Mouse (Mus musculus) limb, embryonic 11.5 days (tissue): Measurements from ENCODE around the gene Ntn1. TPM values are rescaled to one million over a fixed set of nuclear protein-coding genes. Genes with fewer than 3 reads are reported as not detected.

ENCODE experiments used
- ATAC-seq: fragments of 200-750 bp; cut with Nextera tagmentation; 2 replicates; pipeline ENCODE4 v1.8.0; 2017; ENCODE audit warnings: low read depth; ENCODE audit not compliant: insufficient number of reproducible peaks, low FRiP score, low TSS enrichment
- DNase-seq: peaks from one replicate; pipeline ENCODE4 v3.0.0-alpha.2; 2015; ENCODE audit warnings: low spot score
- H3K27ac ChIP-seq: fragments of 300-500 bp; sonication (generic); replicated peaks from 2 replicates; pipeline ENCODE4 v1.5.1; 2014; ENCODE audit warnings: low read depth, mild to moderate bottlenecking, low read length
- H3K27me3 ChIP-seq: fragments of 300-500 bp; sonication (generic); 2 replicates; pipeline ENCODE4 v1.6.1; 2014; ENCODE audit warnings: mild to moderate bottlenecking, low read length, mixed read lengths; ENCODE audit not compliant: control insufficient read depth, insufficient read depth
- H3K36me3 ChIP-seq: fragments of 300-500 bp; sonication (generic); 2 replicates; pipeline ENCODE4 v1.6.1; 2014; ENCODE audit warnings: mild to moderate bottlenecking, low read length, moderate library complexity, mixed read lengths; ENCODE audit not compliant: control insufficient read depth, insufficient read depth
- H3K4me1 ChIP-seq: fragments of 300-500 bp; sonication (generic); 2 replicates; pipeline ENCODE4 v1.6.1; 2014; ENCODE audit warnings: low read length, mixed read lengths; ENCODE audit not compliant: control insufficient read depth, insufficient read depth
- H3K4me2 ChIP-seq: fragments of 300-500 bp; sonication (generic); 2 replicates; pipeline ENCODE4 v1.6.1; 2014; ENCODE audit warnings: low read depth, mild to moderate bottlenecking, moderate library complexity; ENCODE audit not compliant: severe bottlenecking
- H3K4me3 ChIP-seq: fragments of 300-500 bp; sonication (generic); 2 replicates; pipeline ENCODE4 v1.5.1; 2014; ENCODE audit warnings: low read depth, low read length
- H3K9ac ChIP-seq: fragments of 300-500 bp; sonication (generic); 2 replicates; pipeline ENCODE4 v1.6.1; 2014; ENCODE audit warnings: mild to moderate bottlenecking, low read length
- H3K9me3 ChIP-seq: fragments of 300-500 bp; sonication (generic); 2 replicates; pipeline ENCODE4 v1.6.1; 2016; ENCODE audit warnings: low read length; ENCODE audit not compliant: control insufficient read depth
- WGBS: fragments of 180-500 bp; shearing (Covaris S2); extraction: QIAGEN DNeasy Blood & Tissue Kit; methylation state at CpG from one replicate; pipeline ENCODE4 v1.1.7; 2014; 5-methylcytosine and 5-hydroxymethylcytosine counted together
- polyA plus RNA-seq: library from polyadenylated mRNA; unstranded; fragments of >200 nt; fragmentation: Nextera tagmentation; extraction: Ambion mirVana; gene quantifications from 2 replicates; pipeline ENCODE4 v1.2.1, GENCODE M21; 2014

Ntn1 gene
- polyA plus RNA-seq, 1 experiment from 2014 or later: 3.3 TPM

- no peak overlapping the region; the same call in 1 of the 2 replicates for H3K9ac ChIP-seq
- H3K4me2 ChIP-seq: no peak overlapping the region
- no peaks in the 10 kb centered on the region for H3K9me3 ChIP-seq
- H3K4me1 ChIP-seq: peaks cover 8% of the 10 kb centered on the region
- WGBS: 39% methylated on average over 18 of the region's 18 CpGs
- no peak overlapping the region; the same call in 1 of the 2 replicates for H3K27ac ChIP-seq
- no peaks in the 10 kb centered on the region for H3K27me3 ChIP-seq
- no peak overlapping the region for H3K4me3 ChIP-seq
- DNase-seq: peak; percentile 55
- ATAC-seq: no peak
- H3K36me3 ChIP-seq: no peaks in the 10 kb centered on the region
Measured at GRCm38 (mm10) chr11:68228941-68229665, 171.5 kb downstream of the Ntn1 start.

- Histone ChIP-seq H3K27ac (no peak overlapping the region), H3K4me3 (no peak overlapping the region), H3K27me3 (no peaks in the 10 kb centered on the region), H3K9me3 (no peaks in the 10 kb centered on the region), H3K4me2 (no peak overlapping the region), H3K4me1 (peaks cover 8% of the 10 kb centered on the region), H3K9ac (no peak overlapping the region), H3K36me3 (no peaks in the 10 kb centered on the region)
- 89% methylated on average over 6 of the region's 6 CpGs for WGBS
- no peak for DNase-seq
- no peak for ATAC-seq
Measured at GRCm38 (mm10) chr11:68227837-68228236, 172.8 kb downstream of the Ntn1 start.

GRCm38 (mm10) chr11:68226654-68227057, 174.0 kb downstream of the Ntn1 start:
- Histone ChIP-seq H3K27ac (no peak overlapping the region), H3K4me1 (peaks cover 8% of the 10 kb centered on the region), H3K9me3 (no peaks in the 10 kb centered on the region), H3K36me3 (no peaks in the 10 kb centered on the region), H3K4me3 (no peak overlapping the region), H3K4me2 (no peak overlapping the region), H3K27me3 (no peaks in the 10 kb centered on the region), H3K9ac (0 out of 2 replicates have a peak overlapping the region, but pooled peaks have one; percentile 9)
- 74% methylated on average over 5 of the region's 5 CpGs for WGBS
- ATAC-seq (no peak), DNase-seq (no peak)

- ATAC-seq: no peak
- Histone ChIP-seq H3K4me3 (no peak overlapping the region), H3K4me2 (no peak overlapping the region), H3K27me3 (no peaks in the 10 kb centered on the region), H3K9me3 (no peaks in the 10 kb centered on the region), H3K27ac (no peak overlapping the region), H3K36me3 (no peaks in the 10 kb centered on the region), H3K4me1 (peaks cover 26% of the 10 kb centered on the region), H3K9ac (no peak overlapping the region)
- 59% methylated on average over 13 of the region's 13 CpGs for WGBS
- no peak for DNase-seq
Measured at GRCm38 (mm10) chr11:68223143-68223542, 177.5 kb downstream of the Ntn1 start.

- no peak for DNase-seq
- Histone ChIP-seq H3K4me3 (no peak overlapping the region), H3K9me3 (no peaks in the 10 kb centered on the region), H3K4me2 (no peak overlapping the region), H3K9ac (no peak overlapping the region), H3K27me3 (no peaks in the 10 kb centered on the region), H3K27ac (no peak overlapping the region), H3K4me1 (peaks cover 28% of the 10 kb centered on the region), H3K36me3 (no peaks in the 10 kb centered on the region)
- WGBS: 91% methylated on average over 7 of the region's 7 CpGs
- no peak for ATAC-seq
Measured at GRCm38 (mm10) chr11:68222209-68222608, 178.4 kb downstream of the Ntn1 start.

GRCm38 (mm10) chr11:68220733-68221132, 179.9 kb downstream of the Ntn1 start:
- 26% methylated on average over 4 of the region's 4 CpGs for WGBS
- no peak overlapping the region for H3K9ac ChIP-seq
- no peaks in the 10 kb centered on the region for H3K9me3 ChIP-seq
- H3K4me2 ChIP-seq: no peak overlapping the region
- no peak overlapping the region for H3K27ac ChIP-seq
- no peaks in the 10 kb centered on the region for H3K27me3 ChIP-seq
- no peak for ATAC-seq
- peaks cover 36% of the 10 kb centered on the region for H3K4me1 ChIP-seq
- no peaks in the 10 kb centered on the region for H3K36me3 ChIP-seq
- DNase-seq: peak; percentile 80
- H3K4me3 ChIP-seq: no peak overlapping the region

- Histone ChIP-seq H3K36me3 (no peaks in the 10 kb centered on the region), H3K27ac (no peak overlapping the region), H3K9me3 (no peaks in the 10 kb centered on the region), H3K4me3 (no peak overlapping the region), H3K27me3 (no peaks in the 10 kb centered on the region), H3K4me2 (no peak overlapping the region), H3K9ac (no peak overlapping the region), H3K4me1 (peaks cover 63% of the 10 kb centered on the region)
- WGBS: 81% methylated on average over 11 of the region's 11 CpGs
- DNase-seq (no peak), ATAC-seq (no peak)
Measured at GRCm38 (mm10) chr11:68216041-68216440, 184.6 kb downstream of the Ntn1 start.

- no peak overlapping the region for H3K4me3 ChIP-seq
- peaks cover 59% of the 10 kb centered on the region for H3K4me1 ChIP-seq
- no peak overlapping the region for H3K9ac ChIP-seq
- H3K27ac ChIP-seq: 0 out of 2 replicates have a peak overlapping the region, but pooled peaks have one; percentile 36
- no peak overlapping the region for H3K4me2 ChIP-seq
- H3K27me3 ChIP-seq: no peaks in the 10 kb centered on the region
- H3K36me3 ChIP-seq: no peaks in the 10 kb centered on the region
- DNase-seq: peak; percentile 63
- WGBS: 38% methylated on average over 6 of the region's 6 CpGs
- ATAC-seq: 0 out of 2 replicates have a peak, but pooled peaks have one; percentile 37
- H3K9me3 ChIP-seq: no peaks in the 10 kb centered on the region
Measured at GRCm38 (mm10) chr11:68215206-68215912, 185.3 kb downstream of the Ntn1 start.
